Mouse (Mus musculus) thymus, adult 2 months (tissue): ENCODE measurements around the gene Nphp4.

Experiments
- CTCF ChIP-seq: fragments of 200-500 bp; IDR thresholded peaks from 2 replicates; pipeline ENCODE4 v1.5.1; 2012; ENCODE audit warnings: mild to moderate bottlenecking, control low read depth, low read length, moderate library complexity, borderline replicate concordance; ENCODE audit not compliant: control insufficient read depth, poor library complexity, insufficient read depth; ENCODE audit errors: extremely low read depth
- POLR2A ChIP-seq: fragments of 200-500 bp; IDR thresholded peaks from 2 replicates; pipeline ENCODE4 v1.6.1; 2012; ENCODE audit warnings: mild to moderate bottlenecking, low read length, control low read depth, moderate library complexity; ENCODE audit not compliant: control insufficient read depth, poor library complexity, insufficient read depth; ENCODE audit errors: extremely low read depth

- TF ChIP-seq CTCF (no peak), POLR2A (no peak)
Measured at GRCm38 (mm10) chr4:152610026-152610425, 133.5 kb downstream of the Nphp4 start.
